Mouse (Mus musculus): ENCODE data around the gene Rlim.

- no peak for TF ChIP-seq POLR2A (IDR thresholded peaks at IDR 0.05; ENCODE audit: borderline replicate concordance, low read depth, low read length)
- no peak for TF ChIP-seq CTCF (IDR thresholded peaks at IDR 0.05; ENCODE audit: low read depth, low read length)
These were observed 58.6 kb downstream of the Rlim start for GRCm38 (mm10) chrX:103922436-103922835.
